Comparison of ENCODE assay signal across 8 mouse cellular contexts in the genomic region with DNA sequence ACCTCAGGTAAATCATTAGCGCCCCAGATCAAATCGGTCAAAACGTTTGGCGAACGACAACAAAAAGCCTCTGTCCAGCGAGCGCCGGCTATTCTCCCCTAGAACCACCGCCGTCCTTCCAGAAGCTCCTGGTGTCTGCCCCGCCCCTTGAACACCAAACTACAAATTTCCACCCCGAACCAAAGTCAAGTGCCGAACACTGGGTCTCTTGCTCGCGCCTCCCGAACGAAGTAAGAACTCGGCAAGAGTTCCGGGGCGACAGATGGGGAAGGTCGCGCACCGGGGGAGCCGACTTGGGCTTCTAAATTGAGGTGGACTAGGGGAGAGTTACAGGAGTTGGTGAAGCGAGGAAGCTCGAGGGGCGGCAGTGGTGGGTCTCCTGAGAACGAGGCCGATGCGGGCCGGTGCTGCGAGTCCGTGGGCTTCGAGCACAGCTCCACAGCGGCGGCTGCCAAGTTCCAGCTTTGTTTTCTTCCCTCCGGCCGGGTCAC. TPM values are rescaled to one million over a fixed set of nuclear protein-coding genes. Genes with fewer than 3 reads are reported as not detected.
DNase-seq lines count a peak whose midpoint lies in the region; ATAC-seq and TF ChIP-seq lines count a peak whose summit lies in the region.

A gene (plus strand): TSS at position 174 of the 491 bp plus-strand sequence.

- H3K27me3 ChIP-seq in cerebellum, adult 2 months (ENCODE audit: control insufficient read depth, insufficient read depth, low read length): no peaks in the 10 kb centered on the region
- H3K27me3 ChIP-seq in lung, embryonic 16.5 days (ENCODE audit: control insufficient read depth, insufficient read depth, low read depth, low read length): no peaks in the 10 kb centered on the region
- no peaks in the 10 kb centered on the region for H3K27me3 ChIP-seq in stomach, embryonic 14.5 days (ENCODE audit: control insufficient read depth, insufficient read depth, low read length)

- TF ChIP-seq CTCF in cerebellum, adult 2 months (IDR thresholded peaks at IDR 0.05; ENCODE audit: borderline replicate concordance, insufficient read depth, low read depth, low read length): no peak

- H3K4me1 ChIP-seq in cerebellum, adult 2 months (ENCODE audit: control insufficient read depth, insufficient read depth, low read length): peaks cover 12% of the 10 kb centered on the region
- peaks cover 14% of the 10 kb centered on the region for H3K4me1 ChIP-seq in lung, embryonic 16.5 days (replicated peaks; ENCODE audit: control insufficient read depth, insufficient read depth, low read length)
- H3K4me1 ChIP-seq in stomach, embryonic 14.5 days (ENCODE audit: control insufficient read depth, insufficient read depth, low read length): peaks cover 14% of the 10 kb centered on the region

- peak within 1 kb of the TSS; percentile 91 for H3K9ac ChIP-seq in lung, embryonic 16.5 days (ENCODE audit: low read length)
- peak within 1 kb of the TSS; percentile 52 for H3K9ac ChIP-seq in stomach, embryonic 14.5 days (replicated peaks; ENCODE audit: low read depth, low read length)

- under 1% methylated on average over 38 of the region's 38 CpGs for WGBS in cerebellum, adult 2 months
- WGBS in lung, embryonic 16.5 days: 0% methylated on average over 38 of the region's 38 CpGs
- WGBS in stomach, embryonic 14.5 days: under 1% methylated on average over 38 of the region's 38 CpGs

- H3K36me3 ChIP-seq in lung, embryonic 16.5 days (ENCODE audit: control insufficient read depth, insufficient read depth, low read length): peaks cover 11% of the 10 kb centered on the region
- H3K36me3 ChIP-seq in stomach, embryonic 14.5 days (ENCODE audit: control insufficient read depth, insufficient read depth, low read length): peaks cover 21% of the 10 kb centered on the region

- no peaks in the 10 kb centered on the region for H3K9me3 ChIP-seq in lung, embryonic 16.5 days (ENCODE audit: control insufficient read depth, low read length)
- no peaks in the 10 kb centered on the region for H3K9me3 ChIP-seq in stomach, embryonic 14.5 days (ENCODE audit: control insufficient read depth, low read depth, low read length)

- H3K4me2 ChIP-seq in lung, embryonic 16.5 days (ENCODE audit: low read depth, low read length): peak within 1 kb of the TSS; percentile 66
- H3K4me2 ChIP-seq in stomach, embryonic 14.5 days (replicated peaks; ENCODE audit: low read depth, low read length): peak within 1 kb of the TSS; percentile 88

- DNase-seq in cerebellum, adult 2 months: peak in 1 of 2 experiments; percentile 46
- no peak for DNase-seq in cerebellum, adult 9-10 months
- DNase-seq in adrenal gland, adult (ENCODE audit: inconsistent age in 2 of 2, low spot score in 1 of 2): peak; percentile 72 to 91
- DNase-seq in heart, postnatal 14 days: no peak
- DNase-seq in kidney, postnatal 4 days: peak; percentile 65 to 76

- H3K27ac ChIP-seq in cerebellum, adult 2 months (ENCODE audit: insufficient read depth, low read length): peak within 1 kb of the TSS; percentile 57
- H3K27ac ChIP-seq in lung, embryonic 16.5 days (ENCODE audit: low read length): peak within 1 kb of the TSS; percentile 92
- H3K27ac ChIP-seq in stomach, embryonic 14.5 days (ENCODE audit: low read length): peak within 1 kb of the TSS; percentile 66

- H3K4me3 ChIP-seq in cerebellum, adult 2 months (replicated peaks; ENCODE audit: insufficient read depth, low read depth, low read length): peak within 1 kb of the TSS; percentile 67
- H3K4me3 ChIP-seq in lung, embryonic 16.5 days (ENCODE audit: low read length): peak within 1 kb of the TSS; percentile 92
- peak within 1 kb of the TSS; percentile 93 for H3K4me3 ChIP-seq in stomach, embryonic 14.5 days (ENCODE audit: low read depth, low read length)

- peak; percentile 62 for ATAC-seq in erythroid progenitor cell, adult 5-6 weeks (replicated peaks; ENCODE audit: low FRiP score, poor library complexity, severe bottlenecking)
- peak; percentile 59 for ATAC-seq in lung, embryonic 16.5 days (ENCODE audit: low read depth)
- peak; percentile 7; the same call in 1 of the 2 replicates for ATAC-seq in stomach, embryonic 14.5 days (ENCODE audit: insufficient number of reproducible peaks, insufficient read depth, low FRiP score, low read depth)

- TF ChIP-seq POLR2A in cerebellum, adult 2 months (IDR thresholded peaks at IDR 0.05; ENCODE audit: borderline replicate concordance, insufficient read depth, low read length): no peak

- intact Hi-C loops in heart, postnatal 14 days (cut with DNase I): no loop called here

RNA-seq across cellular contexts. Expression of the gene that starts here (rescaled TPM):
- polyA plus RNA-seq in cerebellum, adult 2 months (2012; rRNA removed): 40.2 and 47.4 TPM in 2 replicates
- 65.0 and 76.4 TPM in 2 replicates for total RNA-seq in erythroid progenitor cell, adult 5-6 weeks (2015; ENCODE audit: low replicate concordance)
- total RNA-seq in erythroid progenitor cell, adult 5-6 weeks (2017; ENCODE audit: low replicate concordance): 47.6 and 50.1 TPM in 2 replicates
- 10 to 100 TPM; 15.5 to 16.1 TPM for total RNA-seq in heart, postnatal 14 days (2021)
- polyA plus RNA-seq in lung, embryonic 16.5 days (2015; fragmentation: Nextera tagmentation; extraction: Ambion mirVana): 51.4 and 54.3 TPM in 2 replicates
- 53.5 and 58.6 TPM in 2 replicates for polyA plus RNA-seq in stomach, embryonic 14.5 days (2014; fragmentation: Nextera tagmentation; extraction: Ambion mirVana)

Comparison
In these comparisons a context has a peak if more than half of its experiments do, and no peak if none do; other contexts are left out.
1. DNase-seq: peak in adrenal gland, adult (2 of 2) and kidney, postnatal 4 days (2 of 2); none in cerebellum, adult 9-10 months (single experiment) and heart, postnatal 14 days (0 of 2).
2. ATAC-seq: peak in every context shown above with its lines; median percentile 62 in erythroid progenitor cell, adult 5-6 weeks; 59 in lung, embryonic 16.5 days; 7 in stomach, embryonic 14.5 days.
3. Peak in every context shown above with its lines, with median percentiles within 50 percentile points of each other: H3K27ac ChIP-seq and H3K4me3 ChIP-seq.